In the genomic region with DNA sequence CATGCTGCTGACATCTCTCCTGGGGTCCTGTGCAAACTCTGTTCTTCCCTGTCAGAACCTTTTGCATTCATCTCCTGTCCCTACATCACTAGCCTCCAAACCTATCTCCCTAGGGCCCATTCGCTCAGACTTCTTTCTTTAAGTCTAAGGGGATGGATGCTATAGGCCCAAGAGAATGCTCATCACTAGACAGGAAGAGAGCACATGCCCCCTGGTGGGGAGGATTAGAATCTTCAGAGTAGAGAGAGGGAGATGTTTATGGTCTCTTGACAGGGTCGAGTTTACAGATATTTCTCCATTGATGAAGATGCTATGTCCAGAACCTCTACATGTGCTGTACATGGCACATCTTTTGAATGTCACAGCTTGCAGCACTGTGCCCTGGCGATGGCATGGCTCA, we compare ENCODE assay signal across 9 mouse cellular contexts.
DNase-seq lines count a peak whose midpoint lies in the region; ATAC-seq and TF ChIP-seq lines count a peak whose summit lies in the region.
"Had no signal": no experiment of that assay in that cellular context is flagged by ENCODE, and none has a peak within 500 bp of the region (broad histone marks: within the 10 kb centered on the region; RNA-seq: fewer than 3 reads in every experiment).

No protein-coding gene starts in this region.

- H3K4me2 ChIP-seq in embryonic facial prominence, embryonic 11.5 days (ENCODE audit: low read depth, low read length): no peak overlapping the region
- H3K4me2 ChIP-seq in midbrain, embryonic 15.5 days: no peak overlapping the region

- ATAC-seq in embryonic facial prominence, embryonic 11.5 days (replicated peaks; ENCODE audit: insufficient number of reproducible peaks, low FRiP score, low TSS enrichment, low read depth): no peak; the same call in 1 of the 2 replicates
- no peak for ATAC-seq in Patski
- no peak for ATAC-seq in midbrain, embryonic 15.5 days (replicated peaks)

- WGBS in embryonic facial prominence, embryonic 11.5 days: 65% methylated on average over 3 of the region's 3 CpGs
- WGBS in embryonic facial prominence, embryonic 10.5 days: 69% methylated on average over 3 of the region's 3 CpGs
- WGBS in midbrain, embryonic 15.5 days: 72% methylated on average over 3 of the region's 3 CpGs

- no peaks in the 10 kb centered on the region for H3K9me3 ChIP-seq in embryonic facial prominence, embryonic 11.5 days (replicated peaks; ENCODE audit: control insufficient read depth, low read length)
- H3K9me3 ChIP-seq in embryonic facial prominence, embryonic 10.5 days: no peaks in the 10 kb centered on the region
- H3K9me3 ChIP-seq in midbrain, embryonic 15.5 days: no peaks in the 10 kb centered on the region

- POLR2A ChIA-PET in Patski (lab: Charles Lee): no interaction called here

- no peak overlapping the region for H3K27ac ChIP-seq in embryonic facial prominence, embryonic 11.5 days (replicated peaks; ENCODE audit: low read depth, low read length)
- no peak overlapping the region for H3K27ac ChIP-seq in embryonic facial prominence, embryonic 10.5 days (replicated peaks)
- no peak overlapping the region for H3K27ac ChIP-seq in midbrain, embryonic 15.5 days

- in situ Hi-C loops in Patski (cut with MboI; ENCODE audit: low pct_unique_long_range_greater_than_20kb): no loop called here

- peak; percentile 25 for DNase-seq in embryonic facial prominence, embryonic 11.5 days (ENCODE audit: low spot score)
- no peak for DNase-seq in embryonic facial prominence, embryonic 10.5 days (ENCODE audit: low spot score)
- peak; percentile 9 for DNase-seq in layer of hippocampus, adult 9-11 months
- no peak for DNase-seq in layer of hippocampus, postnatal 36 days
- no peak for DNase-seq in Patski (ENCODE audit: low read depth, low spot score)
- DNase-seq in lung, postnatal 10 days: peak; percentile 27
- DNase-seq in thymus, postnatal 25 days: no peak
- DNase-seq: heart, postnatal 4 days had no signal

- H3K4me1 ChIP-seq in embryonic facial prominence, embryonic 11.5 days (ENCODE audit: control insufficient read depth, insufficient read depth, low read length): no peaks in the 10 kb centered on the region
- H3K4me1 ChIP-seq in embryonic facial prominence, embryonic 10.5 days: 0 out of 2 replicates have a peak, but pooled peaks cover 2% of the 10 kb centered on the region
- no peaks in the 10 kb centered on the region for H3K4me1 ChIP-seq in midbrain, embryonic 15.5 days

- H3K36me3 ChIP-seq in embryonic facial prominence, embryonic 11.5 days (replicated peaks; ENCODE audit: control insufficient read depth, insufficient read depth, low read depth, low read length): no peaks in the 10 kb centered on the region
- H3K36me3 ChIP-seq in embryonic facial prominence, embryonic 10.5 days (replicated peaks): no peaks in the 10 kb centered on the region
- no peaks in the 10 kb centered on the region for H3K36me3 ChIP-seq in midbrain, embryonic 15.5 days (replicated peaks)

- CTCF ChIA-PET in Patski (lab: Charles Lee): no interaction called here

- peak; percentile 55 for TF ChIP-seq CTCF in Patski (IDR thresholded peaks at IDR 0.05)

- no peak overlapping the region for H3K9ac ChIP-seq in embryonic facial prominence, embryonic 11.5 days (replicated peaks; ENCODE audit: low read length)
- H3K9ac ChIP-seq in midbrain, embryonic 15.5 days: no peak overlapping the region

- no peak overlapping the region for H3K4me3 ChIP-seq in embryonic facial prominence, embryonic 11.5 days (ENCODE audit: low read depth, low read length)
- H3K4me3 ChIP-seq in embryonic facial prominence, embryonic 10.5 days: no peak overlapping the region
- H3K4me3 ChIP-seq in midbrain, embryonic 15.5 days: no peak overlapping the region

- no peaks in the 10 kb centered on the region for H3K27me3 ChIP-seq in embryonic facial prominence, embryonic 11.5 days (ENCODE audit: control insufficient read depth, insufficient read depth, low read length)
- no peaks in the 10 kb centered on the region for H3K27me3 ChIP-seq in embryonic facial prominence, embryonic 10.5 days (replicated peaks; ENCODE audit: low read depth, poor library complexity, severe bottlenecking)
- no peaks in the 10 kb centered on the region for H3K27me3 ChIP-seq in Patski
- H3K27me3 ChIP-seq in midbrain, embryonic 15.5 days (replicated peaks): no peaks in the 10 kb centered on the region

Comparison
In these comparisons a context has a peak if more than half of its experiments do, and no peak if none do; other contexts are left out.
1. DNase-seq: peak in embryonic facial prominence, embryonic 11.5 days (single experiment), layer of hippocampus, adult 9-11 months (single experiment) and lung, postnatal 10 days (single experiment); none in embryonic facial prominence, embryonic 10.5 days (single experiment), layer of hippocampus, postnatal 36 days (0 of 2), Patski (single experiment) and thymus, postnatal 25 days (single experiment).